In genomic region chr13:109776116-109776515, GRCm38 (mm10) we compare ENCODE assay signal across 8 mouse cellular contexts.
DNase-seq lines count a peak whose midpoint lies in the region; ATAC-seq and TF ChIP-seq lines count a peak whose summit lies in the region.

No protein-coding gene starts in this region.

- peak; percentile 100 for ATAC-seq in common myeloid progenitor, adult 5-6 weeks (replicated peaks; ENCODE audit: low read depth, poor library complexity, severe bottlenecking)
- peak; percentile 91 for ATAC-seq in hindbrain, postnatal 0 days
- peak; percentile 98 for ATAC-seq in megakaryocyte, adult 5-6 weeks (ENCODE audit: poor library complexity, severe bottlenecking)

- H3K4me3 ChIP-seq in gastrocnemius, adult 2 months = peak overlapping the region; percentile 66
- no peak overlapping the region for H3K4me3 ChIP-seq in hindbrain, postnatal 0 days (ENCODE audit: low read length)
- H3K4me3 ChIP-seq in left cerebral cortex, adult 2 months = peak overlapping the region; percentile 28

- peak; percentile 90 for DNase-seq in WW6 (ENCODE audit: low read depth, low spot score)
- DNase-seq in gastrocnemius, adult 2 months = peak; percentile 92
- DNase-seq in hindbrain, postnatal 0 days (ENCODE audit: low spot score) = peak; percentile 94
- peak; percentile 89 for DNase-seq in left cerebral cortex, adult 2 months (ENCODE audit: extremely low spot score in 1 of 2, low spot score in 2 of 2)
- peak; percentile 95 for DNase-seq in right cerebral cortex, adult 2 months (ENCODE audit: low spot score in 2 of 2)
- DNase-seq in urinary bladder, postnatal 14 days (ENCODE audit: low spot score) = peak; percentile 92

- WGBS in hindbrain, postnatal 0 days = 3% methylated on average over 11 of the region's 11 CpGs

- H3K27me3 ChIP-seq in hindbrain, postnatal 0 days (ENCODE audit: insufficient read depth, low read length) = no peaks in the 10 kb centered on the region

- peak overlapping the region; percentile 50 for H3K4me2 ChIP-seq in hindbrain, postnatal 0 days (ENCODE audit: low read depth, low read length)

- TF ChIP-seq CTCF in gastrocnemius, adult 2 months (IDR thresholded peaks at IDR 0.05) = peak; percentile 95; the same call in 1 of the 2 replicates
- peak; percentile 94 for TF ChIP-seq CTCF in hindbrain, postnatal 0 days (IDR thresholded peaks at IDR 0.05; ENCODE audit: low read depth)
- TF ChIP-seq CTCF in left cerebral cortex, adult 2 months (IDR thresholded peaks at IDR 0.05) = peak; percentile 91

- H3K4me1 ChIP-seq in hindbrain, postnatal 0 days (ENCODE audit: insufficient read depth, low read length) = 0 out of 2 replicates have a peak, but pooled peaks cover 4% of the 10 kb centered on the region

- peak overlapping the region; percentile 81 for H3K27ac ChIP-seq in gastrocnemius, adult 2 months
- no peak overlapping the region for H3K27ac ChIP-seq in hindbrain, postnatal 0 days
- no peak overlapping the region for H3K27ac ChIP-seq in left cerebral cortex, adult 2 months

- H3K9me3 ChIP-seq in hindbrain, postnatal 0 days (ENCODE audit: low read length) = no peaks in the 10 kb centered on the region

- intact Hi-C loops in gastrocnemius, adult 2 months (cut with DNase I) = loop anchor here (5.0 kb wide), 2 partner anchors 46 to 241 kb away; no protein-coding TSS in a partner anchor
- intact Hi-C loops in left cerebral cortex, adult 2 months (cut with DNase I) = loop anchor here (1.0 kb wide), 2 partner anchors 131 to 247 kb away; no protein-coding TSS in a partner anchor

- H3K36me3 ChIP-seq in hindbrain, postnatal 0 days (ENCODE audit: insufficient read depth, low read length) = no peaks in the 10 kb centered on the region

- peak overlapping the region; percentile 28; the same call in 1 of the 2 replicates for H3K9ac ChIP-seq in hindbrain, postnatal 0 days (replicated peaks; ENCODE audit: low read length)
